Mouse (Mus musculus): ENCODE results near the gene Ugt1a9.

The Ugt1a9 gene

DNA sequence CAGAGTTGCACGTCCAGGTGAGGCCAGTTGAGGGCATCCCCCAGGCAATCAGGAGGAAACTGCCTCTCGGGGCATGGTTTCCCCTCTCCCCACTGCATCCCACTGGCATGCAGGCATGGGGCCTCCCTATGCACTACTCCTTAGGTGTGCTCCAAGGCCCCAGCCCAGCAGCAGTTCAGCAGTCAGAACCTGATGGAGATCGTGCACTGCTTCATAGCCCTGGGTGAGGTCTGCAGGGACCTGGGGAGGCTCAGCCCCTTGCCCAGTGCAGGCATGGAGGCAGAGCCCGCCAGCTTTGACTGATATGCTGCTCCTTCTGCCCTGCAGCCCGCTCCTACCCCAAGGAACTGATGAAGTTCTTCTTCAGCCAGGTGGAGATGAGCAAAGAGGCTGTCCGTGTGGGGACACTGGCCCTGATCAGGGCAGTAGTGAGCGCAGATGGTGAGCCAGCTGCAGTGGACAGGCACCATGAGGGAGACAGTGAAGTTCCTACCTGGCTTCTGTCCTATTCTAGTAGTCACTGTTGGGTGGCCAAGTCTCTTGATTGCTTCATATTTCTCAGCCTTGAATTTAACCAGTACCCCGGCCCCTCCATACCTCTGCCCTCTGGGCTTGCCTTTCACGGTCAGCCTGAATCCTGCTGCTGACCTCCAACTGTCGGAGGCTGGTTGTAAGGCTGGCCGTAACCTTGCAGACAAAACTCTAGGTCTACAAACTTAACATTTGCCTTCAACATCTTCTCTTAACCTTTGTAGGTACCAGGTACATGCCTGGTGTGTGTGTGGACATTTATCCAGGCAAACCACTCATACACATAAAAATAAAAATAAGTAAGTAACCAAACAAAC is 164.7 kb downstream of the Ugt1a9 start:
- no peak for DNase-seq (ENCODE audit: low spot score in 2 of 2)

DNA sequence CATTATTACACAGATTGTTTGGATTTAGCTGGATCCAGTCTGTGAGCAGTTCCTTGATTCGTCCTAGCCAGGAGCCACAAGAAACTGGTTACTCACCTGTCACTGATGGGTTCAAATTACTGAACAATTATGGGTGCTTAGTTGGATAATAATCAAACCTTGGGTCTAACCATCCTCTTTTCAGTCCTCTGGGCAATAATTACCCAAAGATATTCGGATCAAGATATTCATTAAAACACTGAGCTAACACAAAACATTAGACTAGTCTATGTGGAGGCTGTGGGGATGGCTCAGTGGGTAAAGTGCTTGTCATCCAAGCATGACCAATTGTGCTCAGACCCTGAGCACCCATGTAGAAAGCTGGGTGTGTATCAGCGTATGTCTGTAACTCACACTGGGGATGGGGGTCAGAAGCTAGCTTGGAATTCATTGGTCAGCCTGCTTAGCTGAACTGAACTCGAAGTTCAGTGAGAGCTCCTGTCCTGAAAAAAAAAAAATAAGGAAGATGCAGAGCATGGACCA is 165.4 kb downstream of the Ugt1a9 start:
- no peak for DNase-seq (ENCODE audit: low spot score in 2 of 2)

DNA sequence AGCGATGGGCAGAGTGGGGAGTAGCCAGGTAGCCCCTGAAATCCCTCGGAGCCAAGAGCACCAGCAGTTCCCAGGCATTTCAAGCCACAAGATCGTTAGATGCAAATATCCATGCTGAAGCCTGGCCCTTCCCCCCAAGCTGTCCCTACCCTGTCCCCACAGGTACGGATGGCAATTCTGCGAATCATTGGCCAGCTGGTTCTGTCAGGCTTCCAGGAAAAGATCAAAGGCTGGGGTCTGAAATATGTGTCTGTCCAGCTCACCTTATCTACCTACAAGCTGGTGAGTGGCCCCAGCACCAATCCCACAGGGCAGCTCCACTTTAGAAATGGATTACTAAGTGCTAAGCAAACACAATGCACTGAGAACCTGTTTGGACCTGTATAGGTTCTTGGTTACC is 166.7 kb downstream of the Ugt1a9 start:
- DNase-seq (ENCODE audit: low spot score in 2 of 2): no peak

DNA sequence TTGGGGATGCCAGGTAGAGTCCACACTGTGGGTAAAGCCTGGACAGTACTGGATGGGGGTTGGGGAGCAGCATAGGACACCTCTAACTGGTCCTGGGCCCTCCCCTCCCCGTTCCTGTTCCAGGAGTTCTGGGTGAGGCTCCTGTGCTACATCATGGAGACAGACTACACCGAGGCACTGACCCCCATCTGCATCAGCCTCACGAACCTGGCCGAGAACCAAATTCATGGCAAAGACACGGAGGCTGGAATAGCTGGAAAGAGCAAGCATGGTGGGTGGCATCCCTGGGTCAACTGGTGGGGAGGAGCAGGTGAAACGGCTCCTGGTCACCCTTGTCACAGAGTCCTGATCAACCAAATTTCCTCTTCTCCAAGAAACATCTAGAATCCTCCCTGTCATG is 168.2 kb downstream of the Ugt1a9 start:
- DNase-seq (ENCODE audit: low spot score in 2 of 2): no peak

DNA sequence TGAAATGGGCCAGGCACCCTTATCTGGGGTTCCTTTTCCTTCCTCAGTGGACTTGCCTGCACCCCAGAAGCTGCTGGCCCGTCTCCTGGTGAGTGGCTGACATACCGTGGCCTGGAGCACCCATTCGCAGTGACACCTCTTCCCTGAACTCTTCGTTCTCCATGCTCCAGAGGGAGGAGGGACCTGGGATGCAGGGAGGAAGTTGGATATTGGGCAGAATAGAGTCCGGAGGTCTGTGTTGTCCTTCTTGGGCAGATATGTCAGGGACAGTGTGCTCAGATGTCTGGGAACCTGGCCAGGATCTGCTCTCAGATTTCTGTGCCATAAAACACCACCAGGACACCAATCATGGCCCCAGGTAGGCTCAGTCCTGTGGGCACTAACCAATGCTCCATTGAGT is 169.5 kb downstream of the Ugt1a9 start:
- DNase-seq (ENCODE audit: low spot score in 2 of 2): no peak

DNA sequence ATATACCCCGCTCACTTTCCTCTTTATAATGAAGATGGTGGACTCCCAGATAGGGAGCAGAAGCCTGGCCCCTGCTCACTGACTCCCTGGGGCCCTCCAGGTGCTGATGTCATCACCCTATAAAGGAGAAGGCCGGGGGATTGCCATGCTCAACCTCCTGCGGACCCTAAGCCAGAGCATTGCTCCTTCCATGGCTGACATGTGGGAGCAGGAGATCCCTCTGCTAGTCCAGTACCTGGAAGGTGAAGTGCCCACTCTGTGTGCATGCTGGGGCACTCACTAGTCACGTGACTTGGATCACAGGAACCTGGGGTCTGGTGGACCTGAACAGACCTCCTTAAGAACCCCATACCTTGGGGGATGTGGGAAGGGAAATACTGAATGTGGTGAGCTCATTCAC is 170.0 kb downstream of the Ugt1a9 start:
- no peak for DNase-seq (ENCODE audit: low spot score in 2 of 2)

DNA sequence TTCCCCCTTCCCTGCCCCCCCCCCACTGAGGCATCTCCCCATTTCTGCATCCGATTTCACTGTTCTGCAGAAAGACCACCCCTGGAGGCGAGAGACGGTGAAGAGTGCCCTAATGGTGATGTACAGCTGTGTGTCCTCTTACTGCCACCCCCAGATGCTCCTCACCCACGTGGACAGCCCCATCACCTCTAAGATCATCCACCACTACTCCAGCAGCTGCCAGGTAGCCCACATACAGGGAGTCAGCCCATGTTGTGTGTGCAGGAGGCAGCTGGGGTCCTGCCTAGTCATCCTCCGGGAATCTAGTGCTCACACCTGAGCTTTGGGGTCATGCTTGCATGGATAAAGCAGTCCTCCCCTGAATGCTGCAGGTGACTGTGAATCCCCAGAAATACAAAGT is 173.3 kb downstream of the Ugt1a9 start:
- DNase-seq (ENCODE audit: low spot score in 2 of 2): no peak

DNA sequence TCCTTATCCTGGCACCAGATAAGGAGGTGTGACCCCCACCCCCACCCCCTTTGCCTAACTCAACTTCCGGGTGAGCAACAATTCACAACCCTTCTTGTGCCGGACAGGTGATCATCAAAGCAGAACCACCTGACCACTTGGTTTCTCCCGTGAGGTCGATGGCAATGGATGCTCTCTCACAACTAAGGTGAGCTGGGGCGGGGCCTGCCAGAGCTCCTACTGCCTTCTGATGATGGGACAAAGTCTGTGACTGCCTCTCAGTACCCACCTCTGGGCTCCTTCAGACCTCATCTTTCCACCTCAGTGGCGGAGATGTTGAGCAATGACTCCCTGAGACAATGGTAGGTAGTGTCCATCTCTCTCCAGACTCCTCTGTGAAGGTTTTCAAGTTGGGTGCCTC is 175.3 kb downstream of the Ugt1a9 start:
- no peak for DNase-seq (ENCODE audit: low spot score in 2 of 2)

DNA sequence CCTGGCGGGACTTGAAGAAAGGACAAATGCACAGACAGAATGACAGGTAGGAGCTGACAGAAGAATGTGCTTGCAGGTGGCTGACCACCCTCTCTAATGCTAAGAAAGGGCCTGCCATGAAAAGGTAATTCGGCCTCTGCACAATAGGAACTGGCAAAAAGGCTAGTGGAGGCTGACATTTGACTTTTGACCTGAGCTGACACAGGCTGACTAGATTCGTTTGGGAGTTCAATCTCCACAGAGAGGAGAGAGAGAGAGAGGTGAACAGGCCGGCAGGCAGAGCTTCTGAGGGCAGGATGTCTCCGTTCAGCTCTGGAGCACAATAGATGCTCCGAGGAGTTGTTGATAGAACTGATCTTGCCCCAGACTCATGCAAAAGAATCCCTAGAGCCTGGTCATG is 175.8 kb downstream of the Ugt1a9 start:
- DNase-seq (ENCODE audit: low spot score in 2 of 2): no peak

DNA sequence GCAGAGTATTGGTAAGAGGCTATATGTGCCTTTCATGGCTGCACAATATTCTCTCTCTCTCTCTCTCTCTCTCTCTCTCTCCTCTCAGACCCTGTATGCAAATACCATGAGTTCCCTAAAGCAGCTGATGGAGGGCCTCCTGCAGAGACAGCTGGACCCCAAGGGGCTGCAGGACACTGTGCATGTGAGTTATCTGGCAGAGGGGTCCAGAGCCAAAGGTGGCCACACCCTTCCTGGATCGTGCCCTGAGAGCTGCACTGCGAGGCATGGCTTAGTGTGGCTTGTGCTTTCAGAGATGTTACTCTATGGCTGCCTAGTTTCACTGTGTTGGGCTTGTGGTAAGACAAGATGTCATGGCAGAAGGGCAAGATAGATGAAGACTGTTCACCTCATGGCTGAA is 177.1 kb downstream of the Ugt1a9 start:
- DNase-seq (ENCODE audit: low spot score in 2 of 2): no peak

DNA sequence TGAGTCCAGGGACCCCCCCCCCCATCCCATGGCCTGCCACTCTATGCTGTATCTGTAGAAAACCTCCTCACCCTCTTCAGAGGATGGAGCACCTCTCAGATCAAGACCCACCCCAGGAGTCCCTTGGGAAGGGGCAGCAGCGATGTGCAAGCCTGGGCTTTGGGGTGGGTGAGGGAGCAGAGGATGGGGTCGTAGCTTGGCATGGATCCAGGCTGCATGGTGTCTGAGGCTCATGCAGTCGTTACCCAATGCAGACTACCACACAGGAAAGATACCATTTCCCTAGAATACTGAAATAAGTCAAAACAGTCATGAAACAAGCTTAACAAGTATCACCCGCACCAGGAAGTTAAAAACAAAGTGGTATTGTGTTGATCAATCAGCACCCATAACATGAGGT is 178.1 kb downstream of the Ugt1a9 start:
- DNase-seq (ENCODE audit: low spot score in 2 of 2): no peak

DNA sequence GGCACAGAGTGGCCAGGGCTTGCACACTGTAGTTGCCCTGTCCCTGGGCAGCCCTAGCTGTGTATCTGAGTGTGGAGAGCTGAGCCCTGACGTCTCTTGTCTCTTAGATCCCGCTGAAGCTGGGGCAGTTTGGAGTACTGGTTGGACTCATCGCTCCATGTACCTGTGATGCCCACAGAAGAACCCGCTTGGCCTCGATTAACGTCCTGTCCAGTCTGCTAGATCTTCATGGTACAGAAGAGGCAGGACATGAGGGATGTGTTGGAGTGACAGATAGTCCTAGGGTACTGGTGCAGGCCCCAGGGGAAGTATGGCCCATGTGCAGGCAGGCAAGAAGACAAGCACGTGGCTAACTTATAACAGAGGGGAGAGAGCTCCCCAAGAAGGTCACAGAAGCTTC is 179.0 kb downstream of the Ugt1a9 start:
- DNase-seq (ENCODE audit: low spot score in 2 of 2): no peak

DNA sequence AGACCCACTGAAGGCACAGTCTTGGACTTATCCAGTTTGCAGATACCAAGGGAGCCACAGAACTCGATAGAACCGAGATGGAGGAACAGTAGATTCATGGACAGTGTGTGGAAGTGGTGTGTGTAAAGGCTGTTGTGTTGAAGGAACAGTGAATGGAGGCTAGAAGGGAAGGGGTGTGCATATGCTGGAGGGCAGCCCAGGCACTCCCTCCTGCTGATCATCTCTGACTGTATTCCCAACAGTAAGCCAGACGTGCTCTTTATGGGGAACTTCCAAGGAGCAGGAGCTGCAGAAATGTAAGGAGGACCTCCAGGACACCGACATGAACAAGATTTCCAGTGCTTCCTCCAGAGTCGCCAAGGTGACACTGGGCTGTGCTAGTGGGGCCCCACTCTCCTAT is 179.4 kb downstream of the Ugt1a9 start:
- no peak for DNase-seq (ENCODE audit: low spot score in 2 of 2)

DNA sequence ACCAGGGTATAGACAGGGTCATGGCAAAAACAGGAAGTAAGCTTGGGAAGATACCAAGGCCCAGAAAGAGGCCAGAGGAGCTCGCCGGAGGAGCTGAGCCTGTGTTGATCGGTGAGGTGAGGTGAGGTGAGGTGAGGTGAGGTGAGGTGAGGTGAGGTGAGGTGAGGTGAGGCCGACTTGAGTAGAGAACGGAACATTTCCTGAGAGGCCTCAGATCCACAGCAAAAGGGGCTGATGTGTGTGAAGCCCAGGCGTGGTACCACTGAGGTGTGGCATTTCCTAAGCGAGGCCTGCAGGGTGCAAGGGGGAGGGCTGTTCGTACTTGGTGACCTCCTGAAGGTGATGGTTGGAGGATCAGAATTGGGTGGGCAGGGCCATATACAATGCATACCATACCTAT is 182.5 kb downstream of the Ugt1a9 start:
- DNase-seq (ENCODE audit: low spot score in 2 of 2): no peak

DNA sequence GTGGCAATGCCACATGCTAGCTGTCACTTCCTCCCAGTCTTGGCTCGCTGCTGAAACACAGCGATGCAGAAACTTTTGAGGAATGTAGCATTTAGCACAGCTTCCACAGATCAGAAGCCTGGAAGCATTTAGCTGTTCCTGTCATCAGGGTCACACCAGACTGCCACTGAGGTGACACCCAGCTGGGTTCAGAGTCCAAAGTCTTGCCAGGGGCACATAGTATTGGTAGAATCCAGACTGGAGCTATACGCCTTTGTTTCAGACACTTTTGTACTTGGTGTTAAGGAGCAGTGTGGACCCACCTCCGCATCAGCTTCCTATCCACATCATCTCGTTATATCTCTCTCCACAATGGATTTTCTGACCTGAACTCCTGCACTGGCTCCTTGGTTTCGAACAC is 182.9 kb downstream of the Ugt1a9 start:
- no peak for DNase-seq (ENCODE audit: low spot score in 2 of 2)

DNA sequence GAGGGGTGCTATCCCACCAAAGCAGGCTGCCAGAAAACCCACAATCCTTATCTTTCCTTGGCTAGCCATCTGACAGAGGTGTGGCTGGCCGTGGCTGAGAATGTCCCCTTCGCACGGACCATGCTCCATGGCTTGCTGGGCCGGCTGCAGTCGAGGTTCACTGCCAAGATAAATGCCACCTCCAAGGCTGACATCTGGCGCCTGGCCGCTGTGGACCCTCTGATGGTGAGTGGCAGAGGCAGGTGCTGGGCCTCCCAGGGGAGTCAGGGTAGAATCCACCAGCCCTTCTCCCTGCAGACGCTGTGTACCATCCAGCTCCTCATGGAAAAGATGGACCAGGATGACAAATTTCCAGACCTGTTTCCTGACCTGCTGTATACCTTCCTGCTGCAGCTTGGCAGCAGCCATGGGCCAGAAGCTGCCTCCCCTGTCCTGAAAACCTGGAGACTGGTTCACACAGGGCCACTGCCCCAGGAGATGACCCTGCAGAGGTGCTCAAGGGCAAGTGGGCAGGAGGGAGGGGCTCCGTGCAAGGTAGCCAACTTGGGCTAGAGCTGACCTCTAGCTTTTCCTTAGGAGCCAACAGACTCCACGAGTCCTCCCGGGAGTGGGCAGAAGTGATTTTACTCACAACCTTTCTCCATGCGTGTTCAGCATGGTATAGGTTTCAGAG is 184.3 kb downstream of the Ugt1a9 start:
- no peak for DNase-seq (ENCODE audit: low spot score in 2 of 2)

DNA sequence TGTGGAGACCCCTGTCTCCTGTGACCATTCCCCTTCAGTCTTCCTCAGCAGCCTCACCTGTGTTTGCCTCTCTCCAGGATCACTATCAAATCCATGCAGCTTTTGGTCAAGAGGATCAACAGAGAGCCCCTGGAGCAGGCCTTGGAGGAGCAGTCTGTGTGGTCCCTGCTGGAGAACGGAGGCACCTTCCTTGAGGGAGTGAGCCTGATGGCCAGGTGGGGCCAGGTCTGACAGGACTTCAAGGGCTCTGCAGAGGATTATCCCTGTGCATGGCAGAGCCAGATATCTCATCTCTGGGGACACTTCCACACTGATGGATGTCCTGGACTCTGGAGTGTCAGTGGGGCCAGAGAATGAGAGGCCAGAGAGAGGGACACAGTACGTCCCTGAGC is 184.9 kb downstream of the Ugt1a9 start:
- DNase-seq (ENCODE audit: low spot score in 2 of 2): no peak

DNA sequence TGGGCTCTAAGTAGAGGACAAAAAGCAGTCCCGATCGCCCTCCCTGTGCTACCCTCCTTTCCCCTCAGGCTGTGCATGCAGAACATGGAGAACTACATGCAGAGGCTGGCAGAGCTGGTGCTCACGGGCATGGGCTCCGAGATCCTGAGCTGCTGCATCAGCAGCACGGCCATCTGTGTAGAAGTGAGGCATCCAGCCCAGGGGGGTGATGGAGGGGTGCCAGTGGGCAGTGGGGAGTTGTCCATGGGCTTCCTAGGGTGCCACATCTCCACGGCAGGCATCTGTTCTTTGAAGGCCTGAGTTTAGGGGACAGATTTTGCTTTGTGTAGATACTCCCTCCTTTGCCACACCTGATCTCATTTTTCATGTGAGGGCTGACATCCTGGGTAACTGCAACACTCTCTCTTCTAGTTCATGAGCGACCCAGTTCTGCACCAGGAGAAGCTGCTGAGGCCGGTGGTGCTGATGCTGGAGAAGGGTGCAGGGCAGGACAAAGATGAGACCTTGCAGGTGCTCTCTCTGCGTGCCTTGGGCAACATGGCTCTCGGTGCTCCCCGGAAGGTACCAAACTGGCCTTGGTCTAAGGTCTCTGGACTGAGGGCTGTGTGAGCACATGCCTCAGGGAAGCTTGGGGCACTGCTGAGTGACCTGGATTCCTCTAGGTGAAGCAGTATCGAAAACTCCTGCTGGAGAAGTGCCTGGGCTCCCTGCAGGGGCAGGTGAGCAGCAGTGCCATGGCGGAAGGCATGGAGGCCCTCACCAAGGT is 185.6 kb downstream of the Ugt1a9 start:
- DNase-seq (ENCODE audit: low spot score in 2 of 2): no peak

DNA sequence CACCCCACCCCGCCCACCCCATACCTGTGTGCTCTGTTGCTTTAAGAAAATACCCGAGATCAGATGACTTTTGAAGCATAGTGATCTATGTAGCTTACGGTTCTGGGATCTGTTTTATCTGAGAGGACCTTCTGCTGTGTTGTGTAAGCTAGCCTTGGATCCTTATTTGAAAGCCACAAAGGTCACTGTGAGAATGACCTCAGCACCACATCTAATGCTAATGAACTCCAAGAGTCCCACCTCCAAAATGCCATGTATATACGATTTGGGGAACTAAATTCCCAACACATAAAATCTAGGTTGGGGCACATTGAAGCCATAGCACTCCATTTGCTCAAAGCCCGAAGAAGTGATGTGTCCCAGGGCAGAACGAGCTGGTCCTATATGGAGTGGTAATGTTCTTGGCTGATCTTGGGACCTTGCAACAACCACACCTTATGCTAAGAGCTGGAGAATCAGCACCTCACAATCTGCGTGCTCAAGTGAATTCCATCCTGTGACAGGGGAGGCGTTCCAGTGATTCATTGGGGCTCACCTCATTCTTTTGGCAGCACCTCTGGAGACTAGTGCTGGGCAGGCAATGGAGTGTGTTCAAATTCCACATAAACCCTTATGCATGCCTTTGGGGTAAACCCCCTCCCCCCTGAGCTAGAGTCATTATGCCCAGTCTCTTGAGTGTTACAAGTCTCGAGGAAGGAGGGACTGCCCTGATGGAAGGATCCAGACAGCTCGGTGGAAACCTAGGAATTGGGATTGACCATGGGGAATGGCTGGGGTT is 186.5 kb downstream of the Ugt1a9 start:
- no peak for DNase-seq (ENCODE audit: low spot score in 2 of 2)

DNA sequence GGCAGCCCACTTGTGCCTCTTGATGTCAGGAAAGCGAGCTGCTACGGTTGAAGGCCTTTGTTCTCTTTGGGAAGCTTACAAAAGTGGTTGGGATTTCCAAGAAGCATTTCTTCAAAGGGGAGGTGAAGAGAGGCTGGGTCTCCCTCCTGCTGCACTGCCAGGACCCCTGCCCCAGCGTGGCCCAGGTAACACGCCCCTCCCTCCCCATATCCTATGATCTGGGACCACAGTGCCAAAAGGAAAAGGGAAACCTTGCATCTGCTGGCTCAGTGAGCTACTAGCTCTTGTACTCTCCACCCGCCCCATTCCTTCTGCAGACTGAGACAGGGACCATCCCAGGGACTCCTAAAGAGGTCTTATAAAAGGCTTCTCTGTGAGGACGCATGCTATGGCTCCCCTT is 187.1 kb downstream of the Ugt1a9 start:
- DNase-seq (ENCODE audit: low spot score in 2 of 2): no peak

DNA sequence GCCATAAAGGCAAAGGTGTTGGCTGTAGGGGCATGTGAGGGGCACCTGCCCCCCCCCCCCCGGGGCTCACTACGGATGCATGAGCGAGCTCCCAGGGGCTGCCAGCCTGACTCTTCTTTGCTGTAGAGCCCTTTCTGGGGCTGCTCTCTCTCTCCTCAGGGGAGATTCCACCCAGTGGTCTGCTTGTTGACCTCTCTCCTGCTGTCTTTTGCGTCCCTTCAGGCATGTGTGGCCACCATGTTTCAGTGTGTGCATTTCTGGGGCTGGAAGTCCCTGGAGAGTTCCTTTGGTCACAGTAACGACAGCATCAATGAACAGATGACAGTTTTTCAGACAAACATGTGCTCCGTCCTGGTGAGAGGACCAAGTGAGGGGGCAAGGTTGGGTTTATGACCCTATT is 187.8 kb downstream of the Ugt1a9 start:
- no peak for DNase-seq (ENCODE audit: low spot score in 2 of 2)
